Mouse (Mus musculus) neutrophil, adult 83 days (primary cell): Measurements from ENCODE around the gene Sucnr1. TPM values are rescaled to one million over a fixed set of nuclear protein-coding genes. Genes with fewer than 3 reads are reported as not detected.

Experiments
- total RNA-seq, 2 experiments: library from RNA; stranded (reverse); gene quantifications; one replicate each; pipeline ENCODE4 v1.2.4; 2023

Gene Sucnr1
- not detected for total RNA-seq

DNA sequence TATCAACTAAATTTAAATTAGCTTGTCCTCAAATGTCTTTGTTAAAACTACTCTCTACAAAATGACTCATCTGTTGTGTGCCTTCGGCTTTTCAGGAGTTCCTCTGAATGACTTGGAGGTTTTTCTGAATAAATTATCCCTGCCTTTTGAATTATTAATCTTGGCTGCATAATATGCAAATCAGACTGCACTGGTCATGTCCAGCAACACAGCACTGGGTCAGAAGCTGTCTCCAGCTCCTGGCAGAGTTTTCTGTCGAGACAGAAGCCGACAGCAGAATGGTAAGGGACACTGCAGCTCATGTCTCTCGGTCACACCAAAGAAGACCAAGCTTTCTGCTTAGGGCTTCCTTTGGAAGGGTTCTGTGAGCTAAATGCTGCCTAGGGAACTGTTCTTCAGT lies at the start of gene Sucnr1:
Gene Sucnr1, plus strand, starts transcription at position 222 of the 400 bp plus-strand sequence.

Other genes with a start within 250 kb of the Sucnr1 start
- gene Gm8298, start 220.8 kb upstream of the Sucnr1 start, total RNA-seq = not detected
- gene C130079G13Rik, start 156.7 kb upstream of the Sucnr1 start, total RNA-seq = not detected
- not detected for gene Aadacl2, start 75.1 kb upstream of the Sucnr1 start, total RNA-seq
- gene Aadac, start 56.2 kb upstream of the Sucnr1 start, total RNA-seq = not detected